Mouse (Mus musculus): Measurements from ENCODE around the gene Rnf113a2. TPM values are rescaled to one million over a fixed set of nuclear protein-coding genes. Genes with fewer than 3 reads are reported as not detected.

Rnf113a2 gene
- total and polyA plus RNA-seq, 3 experiments, result 13.6 to 17.9 (median 16.3) TPM

DNA sequence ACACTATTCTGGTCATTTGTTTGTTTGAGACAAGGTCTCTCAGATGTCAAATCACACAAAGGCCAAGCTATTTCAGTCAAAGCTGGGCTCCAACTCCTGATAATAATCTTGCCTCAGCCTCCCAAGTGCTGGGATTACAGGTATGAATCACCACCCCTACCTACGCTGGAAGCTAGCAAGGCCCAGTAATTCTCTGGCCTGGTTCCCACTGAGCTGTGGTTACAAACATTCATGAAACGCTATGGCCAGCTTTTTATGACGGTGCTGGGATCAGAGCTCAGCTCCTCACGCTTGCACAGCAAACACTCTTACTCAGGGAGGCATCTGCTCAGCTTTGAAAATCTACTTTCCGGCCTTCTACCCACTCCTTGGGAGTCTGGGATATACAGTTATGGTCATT is 23.1 kb upstream of the Rnf113a2 start:
- H3K9ac ChIP-seq (ENCODE audit: insufficient read depth, low read depth), result no peak overlapping the region
- H3K4me3 ChIP-seq (replicated peaks in 1 of 3; ENCODE audit: low read depth in 2 of 3, low read length in 2 of 3, poor library complexity in 1 of 3), result no peak overlapping the region
- in situ Hi-C loops (cut with MboI; ENCODE audit: low pct_ligation_motif_present, low pct_unique_long_range_greater_than_20kb, low sequenced_read_pairs) (no loop called here), dilution Hi-C loops (cut with MboI; ENCODE audit: extremely low pct_ligation_motif_present, extremely low pct_unique_long_range_greater_than_20kb, low sequenced_read_pairs) (no loop called here)
- no peak overlapping the region for H3K27ac ChIP-seq (ENCODE audit: insufficient read depth, low read depth)
- H3K4me1 ChIP-seq (ENCODE audit: control insufficient read depth in 1 of 2, insufficient read depth in 2 of 2), result peaks cover 4 to 14% of the 10 kb centered on the region in 2 experiments
- H3K4me2 ChIP-seq (ENCODE audit: insufficient read depth, low read depth, poor library complexity, severe bottlenecking), result no peak overlapping the region
- no peaks in the 10 kb centered on the region for H3K9me3 ChIP-seq (replicated peaks; ENCODE audit: low read length)
- DNase-seq (ENCODE audit: extremely low read depth), result no peak
- TF ChIP-seq BHLHE40 (IDR thresholded peaks at IDR 0.05; ENCODE audit: low read depth, low read length) (no peak), JUND (conservative IDR thresholded peaks at IDR 0.05; ENCODE audit: low read depth, low read length) (no peak)
- no peaks in the 10 kb centered on the region for H3K27me3 ChIP-seq (replicated peaks)
- no peaks in the 10 kb centered on the region for H3K79me2 ChIP-seq (replicated peaks; ENCODE audit: control insufficient read depth, extremely low read depth, insufficient read depth, poor library complexity, severe bottlenecking)
- H3K36me3 ChIP-seq (replicated peaks in 1 of 2; ENCODE audit: control insufficient read depth in 1 of 2, insufficient read depth in 1 of 2, low read length in 1 of 2), result no peaks in the 10 kb centered on the region

GRCm38 (mm10) chr12:84396947-84397679 is 19.9 kb upstream of the Rnf113a2 start:
- H3K9me3 ChIP-seq (replicated peaks; ENCODE audit: low read length), result no peaks in the 10 kb centered on the region
- H3K36me3 ChIP-seq (replicated peaks in 1 of 2; ENCODE audit: control insufficient read depth in 1 of 2, insufficient read depth in 1 of 2, low read length in 1 of 2), result no peaks in the 10 kb centered on the region
- dilution Hi-C loops (cut with MboI; ENCODE audit: extremely low pct_ligation_motif_present, extremely low pct_unique_long_range_greater_than_20kb, low sequenced_read_pairs), result no loop called here

DNA sequence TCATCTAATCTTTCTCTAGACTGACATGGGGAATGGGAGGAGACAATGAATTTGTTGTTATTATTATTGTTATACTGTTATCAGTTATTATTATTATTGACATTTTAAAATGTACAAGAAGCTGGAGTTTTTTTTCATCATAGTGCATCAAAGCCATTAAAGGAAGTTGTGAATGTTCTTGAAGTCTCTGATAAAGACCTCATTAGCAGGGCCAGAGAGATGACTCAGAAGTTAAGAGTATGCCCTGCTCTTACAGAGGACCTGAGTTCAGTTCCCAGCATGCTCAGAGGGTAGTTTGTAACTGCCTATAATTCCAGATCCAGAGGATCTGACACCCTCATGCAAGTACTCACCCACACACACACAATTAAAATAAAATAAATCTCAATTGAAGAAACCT is 19.3 kb upstream of the Rnf113a2 start:
- H3K4me2 ChIP-seq (ENCODE audit: insufficient read depth, low read depth, poor library complexity, severe bottlenecking), result no peak overlapping the region
- dilution Hi-C loops (cut with MboI; ENCODE audit: extremely low pct_ligation_motif_present, extremely low pct_unique_long_range_greater_than_20kb, low sequenced_read_pairs), result no loop called here
- DNase-seq (ENCODE audit: extremely low read depth), result no peak
- H3K4me3 ChIP-seq (replicated peaks in 1 of 3; ENCODE audit: low read depth in 2 of 3, low read length in 2 of 3, poor library complexity in 1 of 3), result no peak overlapping the region
- in situ Hi-C loops (cut with MboI; ENCODE audit: low pct_ligation_motif_present, low pct_unique_long_range_greater_than_20kb, low sequenced_read_pairs), result no loop called here
- H3K27ac ChIP-seq (ENCODE audit: insufficient read depth, low read depth), result no peak overlapping the region
- no peaks in the 10 kb centered on the region for H3K79me2 ChIP-seq (replicated peaks; ENCODE audit: control insufficient read depth, extremely low read depth, insufficient read depth, poor library complexity, severe bottlenecking)
- peaks cover 0 to 7% of the 10 kb centered on the region in 2 experiments; a peak in 2 of 4 replicates for H3K4me1 ChIP-seq (ENCODE audit: control insufficient read depth in 1 of 2, insufficient read depth in 2 of 2)
- TF ChIP-seq ETS1 (conservative IDR thresholded peaks at IDR 0.05; ENCODE audit: low read depth, low read length), result no peak
- no peak for TF ChIP-seq ZMIZ1 (IDR thresholded peaks at IDR 0.05; ENCODE audit: low read depth, low read length)
- no peak for TF ChIP-seq RAD21 (IDR thresholded peaks at IDR 0.05; ENCODE audit: low read depth, low read length)
- no peak for TF ChIP-seq TCF12 (IDR thresholded peaks at IDR 0.05; ENCODE audit: low read depth, low read length)
- TF ChIP-seq MXI1 (IDR thresholded peaks at IDR 0.05; ENCODE audit: low read depth, low read length), result no peak
- TF ChIP-seq SMC3 (IDR thresholded peaks at IDR 0.05; ENCODE audit: low read depth, low read length), result no peak
- TF ChIP-seq POLR2AphosphoS2 (IDR thresholded peaks at IDR 0.05; ENCODE audit: low read depth, low read length), result no peak
- no peak for TF ChIP-seq POLR2A (IDR thresholded peaks at IDR 0.05; ENCODE audit: low read depth, low read length)
- TF ChIP-seq ZC3H11A (IDR thresholded peaks at IDR 0.05; ENCODE audit: low read depth, low read length), result no peak
- TF ChIP-seq ZKSCAN1 (IDR thresholded peaks at IDR 0.05; ENCODE audit: borderline replicate concordance, low read depth, low read length), result no peak
- no peak for TF ChIP-seq CHD1 (IDR thresholded peaks at IDR 0.05; ENCODE audit: low read depth, low read length)
- TF ChIP-seq USF2 (conservative IDR thresholded peaks at IDR 0.05; ENCODE audit: low read depth, low read length), result no peak
- TF ChIP-seq MEF2A (IDR thresholded peaks at IDR 0.05; ENCODE audit: borderline replicate concordance, low read depth, low read length), result no peak
- TF ChIP-seq BHLHE40 (IDR thresholded peaks at IDR 0.05; ENCODE audit: low read depth, low read length), result no peak
- H3K36me3 ChIP-seq (replicated peaks in 1 of 2; ENCODE audit: control insufficient read depth in 1 of 2, insufficient read depth in 1 of 2, low read length in 1 of 2), result no peaks in the 10 kb centered on the region
- no peak overlapping the region for H3K9ac ChIP-seq (ENCODE audit: insufficient read depth, low read depth)
- H3K9me3 ChIP-seq (replicated peaks; ENCODE audit: low read length), result no peaks in the 10 kb centered on the region
- H3K27me3 ChIP-seq (replicated peaks), result no peaks in the 10 kb centered on the region

More at GRCm38 (mm10) chr12:84396947-84397679, 19.9 kb upstream of the Rnf113a2 start:
- Histone ChIP-seq H3K27ac (ENCODE audit: insufficient read depth, low read depth) (no peak overlapping the region), H3K9ac (ENCODE audit: insufficient read depth, low read depth) (no peak overlapping the region), H3K4me2 (ENCODE audit: insufficient read depth, low read depth, poor library complexity, severe bottlenecking) (no peak overlapping the region), H3K4me1 (ENCODE audit: control insufficient read depth in 1 of 2, insufficient read depth in 2 of 2) (peaks cover 0 to 7% of the 10 kb centered on the region in 2 experiments; a peak in 2 of 4 replicates), H3K79me2 (replicated peaks; ENCODE audit: control insufficient read depth, extremely low read depth, insufficient read depth, poor library complexity, severe bottlenecking) (no peaks in the 10 kb centered on the region), H3K4me3 (replicated peaks in 1 of 3; ENCODE audit: low read depth in 2 of 3, low read length in 2 of 3, poor library complexity in 1 of 3) (no peak overlapping the region), H3K27me3 (replicated peaks) (no peaks in the 10 kb centered on the region)
- TF ChIP-seq MYC (IDR thresholded peaks at IDR 0.05; ENCODE audit: low read depth, low read length) (no peak), RCOR1 (conservative IDR thresholded peaks at IDR 0.05; ENCODE audit: low read depth, low read length) (no peak), NELFE (IDR thresholded peaks at IDR 0.05; ENCODE audit: low read depth, low read length) (no peak), CHD2 (IDR thresholded peaks at IDR 0.05; ENCODE audit: low read length) (no peak), MAX (IDR thresholded peaks at IDR 0.05; ENCODE audit: low read length) (no peak), PAX5 (IDR thresholded peaks at IDR 0.05; ENCODE audit: low read length) (no peak), GABPA (IDR thresholded peaks at IDR 0.05; ENCODE audit: insufficient replicate concordance, low read depth, low read length) (no peak), CTCF (conservative IDR thresholded peaks at IDR 0.05 in 1 of 2, IDR thresholded peaks at IDR 0.05 in 1 of 2; ENCODE audit: low read depth in 2 of 2, low read length in 2 of 2) (no peak), TCF12 (IDR thresholded peaks at IDR 0.05; ENCODE audit: low read depth, low read length) (no peak), EP300 (IDR thresholded peaks at IDR 0.05; ENCODE audit: low read length) (no peak), JUN (IDR thresholded peaks at IDR 0.05; ENCODE audit: insufficient read depth, low read depth, low read length) (no peak), SIN3A (IDR thresholded peaks at IDR 0.05; ENCODE audit: low read length) (no peak)
- in situ Hi-C loops (cut with MboI; ENCODE audit: low pct_ligation_motif_present, low pct_unique_long_range_greater_than_20kb, low sequenced_read_pairs), result no loop called here
- DNase-seq (ENCODE audit: extremely low read depth), result peak; percentile 12
